Mouse (Mus musculus) olfactory bulb, adult 2 months (tissue): Measurements from ENCODE around the gene Hectd1.

Experiments
- CTCF ChIP-seq: fragments of 200-500 bp; IDR thresholded peaks from 2 replicates; pipeline ENCODE4 v1.5.1; 2012; ENCODE audit warnings: low read depth, mild to moderate bottlenecking, low read length, moderate library complexity; ENCODE audit not compliant: insufficient read depth
- POLR2A ChIP-seq: fragments of 200-500 bp; IDR thresholded peaks from 2 replicates; pipeline ENCODE4 v1.6.1; 2012; ENCODE audit warnings: mild to moderate bottlenecking, low read depth, low read length, moderate library complexity; ENCODE audit not compliant: insufficient read depth

- no peak for TF ChIP-seq CTCF
- no peak for TF ChIP-seq POLR2A
These were observed 92.5 kb downstream of the Hectd1 start for GRCm38 (mm10) chr12:51736807-51737206.
